Mouse (Mus musculus): Measurements from ENCODE around the gene Megf11. TPM values are rescaled to one million over a fixed set of nuclear protein-coding genes. Genes with fewer than 3 reads are reported as not detected.

Gene Megf11
- total and polyA plus RNA-seq, 3 experiments: 0.08 to 0.93 TPM; not detected in 1

DNA sequence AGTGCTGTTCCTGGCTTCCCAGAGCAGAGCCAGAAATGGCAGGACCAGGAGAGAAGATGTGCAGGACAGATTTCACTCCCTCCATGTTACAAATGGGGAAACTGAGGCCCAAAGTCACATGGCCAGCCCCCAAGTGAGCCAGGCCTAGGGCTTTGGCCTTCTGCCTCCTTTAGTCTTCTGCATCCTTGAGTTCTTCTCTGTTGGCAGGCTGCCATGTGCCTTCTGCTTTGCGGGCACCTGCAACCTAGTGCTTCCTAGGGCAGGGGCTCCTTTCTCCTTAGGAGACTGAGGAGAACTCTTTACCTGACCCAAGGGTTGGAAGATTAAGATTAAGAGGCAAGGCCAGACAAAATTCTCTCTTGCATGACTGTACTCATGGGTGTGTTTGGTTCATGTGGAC, 193.9 kb downstream of the Megf11 start:
- TF ChIP-seq MYB (IDR thresholded peaks at IDR 0.05; ENCODE audit: low read depth, low read length): no peak
- TF ChIP-seq MAFK (IDR thresholded peaks at IDR 0.05; ENCODE audit: borderline replicate concordance, low read depth, low read length): no peak
- no peak for TF ChIP-seq GATA1 (IDR thresholded peaks at IDR 0.05; ENCODE audit: low read depth, low read length)
- no peak for TF ChIP-seq HCFC1 (IDR thresholded peaks at IDR 0.05; ENCODE audit: low read depth, low read length)
- no peak for TF ChIP-seq ZNF384 (IDR thresholded peaks at IDR 0.05; ENCODE audit: low read depth, low read length)
- no peak for TF ChIP-seq MEF2A (IDR thresholded peaks at IDR 0.05; ENCODE audit: extremely low read depth, insufficient replicate concordance, low read depth, low read length, poor library complexity, severe bottlenecking)
- no peak for TF ChIP-seq TBP (IDR thresholded peaks at IDR 0.05; ENCODE audit: low read depth, low read length)
- no peak for TF ChIP-seq CHD2 (IDR thresholded peaks at IDR 0.05; ENCODE audit: low read length)
- DNase-seq (ENCODE audit: low read depth, low spot score): no peak
- H3K36me3 ChIP-seq (ENCODE audit: control insufficient read depth in 1 of 2, insufficient read depth in 2 of 2, low read length in 2 of 2): no peaks in the 10 kb centered on the region
- no peak overlapping the region for H3K4me3 ChIP-seq (ENCODE audit: control insufficient read depth in 1 of 2, insufficient read depth in 1 of 2, low read depth in 2 of 2, low read length in 2 of 2)
- H3K27ac ChIP-seq (ENCODE audit: control insufficient read depth, low read depth, low read length): no peak overlapping the region
- H3K9me3 ChIP-seq (replicated peaks; ENCODE audit: insufficient read depth, low read length): no peaks in the 10 kb centered on the region
- H3K79me2 ChIP-seq (ENCODE audit: control insufficient read depth, insufficient read depth, low read length, poor library complexity): no peaks in the 10 kb centered on the region
- H3K27me3 ChIP-seq (ENCODE audit: control insufficient read depth in 1 of 2, insufficient read depth in 2 of 2, low read length in 2 of 2): peaks cover 4 to 7% of the 10 kb centered on the region in 2 experiments; a peak in 2 of 4 replicates
- H3K4me1 ChIP-seq (ENCODE audit: control insufficient read depth in 1 of 2, insufficient read depth in 2 of 2, low read length in 2 of 2): no peaks in the 10 kb centered on the region
- no peak overlapping the region for H3K9ac ChIP-seq (ENCODE audit: control insufficient read depth, low read depth, low read length, poor library complexity, severe bottlenecking)

DNA sequence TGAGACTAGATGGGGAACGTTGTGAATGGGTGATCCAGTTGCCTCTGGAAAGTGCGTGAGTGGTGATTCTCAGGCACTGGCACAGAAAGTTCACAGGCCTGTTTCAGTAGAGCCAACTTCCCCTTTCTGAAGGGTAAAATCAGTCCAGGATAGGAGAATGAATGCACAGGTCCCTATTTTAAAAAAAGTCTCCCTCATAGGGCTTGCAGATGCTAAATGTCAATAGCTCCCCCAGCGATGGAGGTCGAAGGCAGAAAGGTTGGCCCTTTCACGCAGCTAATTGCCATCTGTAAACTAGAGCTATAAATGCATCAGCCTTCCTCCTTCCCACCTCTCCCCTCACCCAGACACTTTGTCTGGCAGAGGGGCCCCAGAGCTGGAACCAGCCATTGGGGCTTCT, 200.9 kb downstream of the Megf11 start:
- Histone ChIP-seq H3K4me1 (ENCODE audit: control insufficient read depth in 1 of 2, insufficient read depth in 2 of 2, low read length in 2 of 2) (peaks cover 0 to 7% of the 10 kb centered on the region in 2 experiments; a peak in 2 of 4 replicates), H3K79me2 (ENCODE audit: control insufficient read depth, insufficient read depth, low read length, poor library complexity) (no peaks in the 10 kb centered on the region), H3K36me3 (ENCODE audit: control insufficient read depth in 1 of 2, insufficient read depth in 2 of 2, low read length in 2 of 2) (peaks cover 0 to 3% of the 10 kb centered on the region in 2 experiments; a peak in 2 of 4 replicates), H3K4me3 (ENCODE audit: control insufficient read depth in 1 of 2, insufficient read depth in 1 of 2, low read depth in 2 of 2, low read length in 2 of 2) (no peak overlapping the region), H3K27me3 (ENCODE audit: control insufficient read depth in 1 of 2, insufficient read depth in 2 of 2, low read length in 2 of 2) (peaks cover 3 to 5% of the 10 kb centered on the region in 2 experiments; a peak in 2 of 4 replicates), H3K27ac (ENCODE audit: control insufficient read depth, low read depth, low read length) (no peak overlapping the region), H3K9me3 (replicated peaks; ENCODE audit: insufficient read depth, low read length) (no peaks in the 10 kb centered on the region), H3K9ac (ENCODE audit: control insufficient read depth, low read depth, low read length, poor library complexity, severe bottlenecking) (no peak overlapping the region)
- DNase-seq (ENCODE audit: low read depth, low spot score): peak; percentile 69
- TF ChIP-seq ZNF384 (IDR thresholded peaks at IDR 0.05; ENCODE audit: low read depth, low read length): peak; percentile 29; the same call in 1 of the 2 replicates
- TF ChIP-seq SMC3 (IDR thresholded peaks at IDR 0.05; ENCODE audit: low read depth, low read length): peak; percentile 38
- no peak for TF ChIP-seq EP300 (IDR thresholded peaks at IDR 0.05; ENCODE audit: low read depth in 1 of 2, low read length in 2 of 2)
- TF ChIP-seq CTCF (IDR thresholded peaks at IDR 0.05 in 2 of 3, conservative IDR thresholded peaks at IDR 0.05 in 1 of 3; ENCODE audit: control insufficient read depth in 1 of 3, insufficient read depth in 1 of 3, low read depth in 2 of 3, low read length in 3 of 3, poor library complexity in 1 of 3, severe bottlenecking in 1 of 3): peak; percentile 24 to 55 (median 27); a peak in 4 of 6 replicates
- peak; percentile 50 for TF ChIP-seq RAD21 (IDR thresholded peaks at IDR 0.05; ENCODE audit: low read depth, low read length)
- TF ChIP-seq RCOR1 (IDR thresholded peaks at IDR 0.05; ENCODE audit: low read depth, low read length): no peak

DNA sequence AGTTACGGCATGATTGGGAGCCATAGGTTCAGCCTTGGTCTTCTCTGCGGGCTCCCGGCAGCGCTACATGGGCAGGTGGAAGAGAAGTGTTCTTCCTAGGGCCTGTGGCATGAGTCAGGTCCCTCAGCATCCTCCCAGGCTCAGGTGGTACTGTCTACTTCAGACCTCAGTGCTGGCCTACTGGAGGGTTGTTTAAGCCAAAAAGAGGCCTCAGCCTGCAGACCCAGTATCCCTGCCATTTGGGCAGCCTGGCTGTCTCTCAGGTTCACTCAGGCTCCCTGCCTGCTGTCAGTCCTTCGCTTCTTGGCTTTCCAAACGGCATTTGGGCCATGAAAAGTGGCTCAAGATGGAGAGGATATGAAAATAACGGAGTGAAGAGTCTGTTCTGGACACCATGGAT, 202.6 kb downstream of the Megf11 start:
- Histone ChIP-seq H3K4me1 (ENCODE audit: control insufficient read depth in 1 of 2, insufficient read depth in 2 of 2, low read length in 2 of 2) (peaks cover 0 to 10% of the 10 kb centered on the region in 2 experiments; a peak in 2 of 4 replicates), H3K79me2 (ENCODE audit: control insufficient read depth, insufficient read depth, low read length, poor library complexity) (no peaks in the 10 kb centered on the region), H3K9ac (ENCODE audit: control insufficient read depth, low read depth, low read length, poor library complexity, severe bottlenecking) (no peak overlapping the region), H3K4me3 (ENCODE audit: control insufficient read depth in 1 of 2, insufficient read depth in 1 of 2, low read depth in 2 of 2, low read length in 2 of 2) (no peak overlapping the region), H3K36me3 (ENCODE audit: control insufficient read depth in 1 of 2, insufficient read depth in 2 of 2, low read length in 2 of 2) (peaks cover 0 to 3% of the 10 kb centered on the region in 2 experiments; a peak in 2 of 4 replicates), H3K27ac (ENCODE audit: control insufficient read depth, low read depth, low read length) (no peak overlapping the region), H3K9me3 (replicated peaks; ENCODE audit: insufficient read depth, low read length) (no peaks in the 10 kb centered on the region), H3K27me3 (ENCODE audit: control insufficient read depth in 1 of 2, insufficient read depth in 2 of 2, low read length in 2 of 2) (peaks cover 0 to 2% of the 10 kb centered on the region in 2 experiments; a peak in 1 of 4 replicates)
- DNase-seq (ENCODE audit: low read depth, low spot score): no peak
- no peak for TF ChIP-seq RCOR1 (IDR thresholded peaks at IDR 0.05; ENCODE audit: low read depth, low read length)
- no peak for TF ChIP-seq MYC (IDR thresholded peaks at IDR 0.05; ENCODE audit: low read depth, low read length)
- TF ChIP-seq BHLHE40 (IDR thresholded peaks at IDR 0.05; ENCODE audit: borderline replicate concordance, low read depth, low read length): no peak
- TF ChIP-seq SIN3A (IDR thresholded peaks at IDR 0.05; ENCODE audit: low read length): no peak
- TF ChIP-seq POLR2AphosphoS5 (IDR thresholded peaks at IDR 0.05; ENCODE audit: borderline replicate concordance, low read depth, low read length): no peak
- TF ChIP-seq SMC3 (IDR thresholded peaks at IDR 0.05; ENCODE audit: low read depth, low read length): no peak
- TF ChIP-seq HCFC1 (IDR thresholded peaks at IDR 0.05; ENCODE audit: low read depth, low read length): no peak
- TF ChIP-seq RAD21 (IDR thresholded peaks at IDR 0.05; ENCODE audit: low read depth, low read length): no peak
- TF ChIP-seq ZMIZ1 (IDR thresholded peaks at IDR 0.05; ENCODE audit: low read depth, low read length): no peak
- no peak for TF ChIP-seq POLR2AphosphoS2 (IDR thresholded peaks at IDR 0.05; ENCODE audit: low read length)
- no peak for TF ChIP-seq MYB (IDR thresholded peaks at IDR 0.05; ENCODE audit: low read depth, low read length)
- no peak for TF ChIP-seq TAL1 (IDR thresholded peaks at IDR 0.05; ENCODE audit: low read length)
- no peak for TF ChIP-seq TCF12 (IDR thresholded peaks at IDR 0.05; ENCODE audit: low read depth, low read length)
- no peak for TF ChIP-seq JUND (IDR thresholded peaks at IDR 0.05; ENCODE audit: low read depth, low read length)
- no peak for TF ChIP-seq ZKSCAN1 (IDR thresholded peaks at IDR 0.05; ENCODE audit: low read depth, low read length)
- TF ChIP-seq MAFK (IDR thresholded peaks at IDR 0.05; ENCODE audit: borderline replicate concordance, low read depth, low read length): no peak
- no peak for TF ChIP-seq ETS1 (IDR thresholded peaks at IDR 0.05; ENCODE audit: low read depth, low read length)
- no peak for TF ChIP-seq EP300 (IDR thresholded peaks at IDR 0.05; ENCODE audit: low read depth in 1 of 2, low read length in 2 of 2)
- TF ChIP-seq POLR2A (IDR thresholded peaks at IDR 0.05; ENCODE audit: control insufficient read depth in 1 of 2, insufficient read depth in 1 of 2, low read depth in 1 of 2, low read length in 2 of 2, poor library complexity in 1 of 2): no peak
